Mouse (Mus musculus) ZHBTc4 (cell line): ENCODE measurements around the gene Upk3b.

ENCODE experiments used
- DNase-seq: peaks from one replicate; pipeline ENCODE4 v3.0.0-alpha.2; 2011; ENCODE audit warnings: low read depth, low spot score

Gene Upk3b

DNA sequence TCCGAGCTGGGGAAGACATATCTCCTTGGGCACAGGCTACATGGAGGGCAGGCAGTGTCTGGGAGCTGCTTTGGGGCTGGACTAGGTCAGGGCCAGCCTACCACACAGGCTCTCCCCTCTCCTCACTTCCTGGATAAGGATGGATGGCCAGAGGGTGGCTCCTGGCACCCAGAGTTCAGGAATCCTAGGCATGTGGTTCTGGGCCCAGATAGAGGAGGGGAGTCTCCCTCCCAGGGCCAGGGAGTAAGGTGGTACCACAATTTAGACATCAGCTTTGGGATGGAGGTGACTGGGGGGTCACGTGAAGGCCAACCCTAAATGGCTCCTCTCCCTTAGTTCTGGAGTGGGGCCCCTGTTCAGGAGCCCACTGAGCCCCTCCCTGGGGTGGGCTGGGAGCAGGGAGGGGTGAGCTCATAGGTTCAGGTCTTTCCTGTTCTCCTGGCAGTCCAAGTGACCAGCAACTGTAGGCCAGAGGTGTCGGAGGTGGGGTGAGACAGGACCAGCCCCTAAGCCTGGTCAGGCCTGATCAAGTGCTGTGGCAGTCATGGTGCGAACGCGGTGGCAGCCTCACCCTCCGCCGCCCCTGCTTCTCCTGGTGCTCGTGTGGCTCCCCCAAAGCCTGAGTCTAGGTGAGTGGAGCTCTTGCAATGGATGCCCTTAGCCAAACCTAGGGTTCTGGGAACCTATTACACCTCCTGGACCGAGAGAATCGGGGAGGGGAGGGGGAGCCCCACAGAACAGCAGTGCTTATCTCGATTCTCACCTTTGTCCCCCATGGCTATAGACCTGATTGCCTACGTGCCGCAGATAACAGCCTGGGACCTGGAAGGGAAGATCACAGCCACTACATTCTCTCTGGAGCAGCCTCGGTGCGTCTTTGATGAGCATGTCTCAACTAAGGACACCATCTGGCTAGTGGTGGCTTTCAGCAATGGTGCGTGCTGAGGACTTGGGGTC is at the start of gene Upk3b:
Gene Upk3b (plus strand): TSS at position 239 of the 957 bp plus-strand sequence.
- DNase-seq, result no peak

DNA sequence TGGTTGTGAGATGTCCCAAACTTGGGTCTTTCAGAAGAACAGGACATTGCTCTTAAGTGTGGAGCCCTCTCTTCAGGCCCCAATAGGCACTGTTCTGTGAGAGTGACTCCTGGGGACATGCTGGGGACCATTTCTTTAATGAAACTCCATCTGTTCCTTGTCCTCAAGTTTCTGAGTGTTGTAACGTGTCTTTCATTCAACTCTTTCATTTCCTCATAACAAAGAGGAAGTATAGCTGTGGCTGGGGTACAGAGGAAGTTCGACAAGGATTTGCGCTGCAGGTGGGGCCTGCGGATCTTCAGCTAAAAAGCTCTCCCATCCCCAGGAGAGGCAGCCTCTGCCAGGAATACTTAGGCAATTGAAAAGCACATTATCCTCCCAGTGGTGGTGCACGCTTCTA is 47.7 kb upstream of the Upk3b start:
- DNase-seq, result no peak

DNA sequence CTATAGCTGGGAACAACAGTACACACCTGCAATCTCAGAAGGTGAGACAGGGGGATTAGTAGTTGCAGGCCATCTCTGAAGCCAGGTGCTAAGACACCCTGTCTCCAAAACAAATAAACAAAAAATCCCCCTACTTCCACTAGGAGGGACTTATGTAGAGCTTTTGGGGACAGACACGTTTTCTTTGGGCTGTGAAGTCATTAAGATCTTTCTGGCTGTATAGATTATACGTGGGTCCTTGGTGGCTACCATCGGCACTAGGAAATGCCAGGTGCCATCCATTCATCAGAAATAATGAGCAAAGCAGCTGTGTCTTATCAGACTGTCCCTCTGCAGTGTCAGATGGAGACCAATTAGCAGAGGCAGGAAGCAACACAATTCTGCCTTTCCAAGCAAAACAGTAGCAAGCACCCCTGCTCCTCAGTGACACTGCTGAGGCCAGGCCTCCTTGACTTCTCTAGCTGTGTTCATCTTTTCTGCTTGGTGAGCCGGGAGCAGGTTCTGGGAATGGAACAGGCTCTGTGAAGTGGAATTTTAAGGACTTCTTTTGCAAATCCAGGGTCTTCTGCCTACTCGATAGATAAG is 44.8 kb upstream of the Upk3b start:
- no peak for DNase-seq

DNA sequence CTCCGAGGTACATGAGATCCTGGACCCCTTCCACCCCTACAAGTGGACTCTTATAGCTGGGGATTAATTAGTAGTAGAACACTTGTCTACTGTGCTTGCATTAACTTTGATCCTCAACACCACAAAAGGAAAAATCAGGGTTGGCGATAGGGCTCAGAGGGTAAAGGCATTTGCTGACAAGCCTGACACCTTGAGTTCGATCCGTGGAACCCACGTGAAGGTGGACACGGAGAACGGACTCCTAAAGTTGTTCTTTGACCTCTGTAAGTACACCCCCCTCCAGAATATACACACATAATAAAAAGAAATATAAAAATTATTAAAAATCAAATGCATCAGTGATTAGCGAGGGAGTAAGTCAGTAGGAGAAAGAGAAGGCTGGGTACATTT is 44.0 kb upstream of the Upk3b start:
- DNase-seq, result no peak

DNA sequence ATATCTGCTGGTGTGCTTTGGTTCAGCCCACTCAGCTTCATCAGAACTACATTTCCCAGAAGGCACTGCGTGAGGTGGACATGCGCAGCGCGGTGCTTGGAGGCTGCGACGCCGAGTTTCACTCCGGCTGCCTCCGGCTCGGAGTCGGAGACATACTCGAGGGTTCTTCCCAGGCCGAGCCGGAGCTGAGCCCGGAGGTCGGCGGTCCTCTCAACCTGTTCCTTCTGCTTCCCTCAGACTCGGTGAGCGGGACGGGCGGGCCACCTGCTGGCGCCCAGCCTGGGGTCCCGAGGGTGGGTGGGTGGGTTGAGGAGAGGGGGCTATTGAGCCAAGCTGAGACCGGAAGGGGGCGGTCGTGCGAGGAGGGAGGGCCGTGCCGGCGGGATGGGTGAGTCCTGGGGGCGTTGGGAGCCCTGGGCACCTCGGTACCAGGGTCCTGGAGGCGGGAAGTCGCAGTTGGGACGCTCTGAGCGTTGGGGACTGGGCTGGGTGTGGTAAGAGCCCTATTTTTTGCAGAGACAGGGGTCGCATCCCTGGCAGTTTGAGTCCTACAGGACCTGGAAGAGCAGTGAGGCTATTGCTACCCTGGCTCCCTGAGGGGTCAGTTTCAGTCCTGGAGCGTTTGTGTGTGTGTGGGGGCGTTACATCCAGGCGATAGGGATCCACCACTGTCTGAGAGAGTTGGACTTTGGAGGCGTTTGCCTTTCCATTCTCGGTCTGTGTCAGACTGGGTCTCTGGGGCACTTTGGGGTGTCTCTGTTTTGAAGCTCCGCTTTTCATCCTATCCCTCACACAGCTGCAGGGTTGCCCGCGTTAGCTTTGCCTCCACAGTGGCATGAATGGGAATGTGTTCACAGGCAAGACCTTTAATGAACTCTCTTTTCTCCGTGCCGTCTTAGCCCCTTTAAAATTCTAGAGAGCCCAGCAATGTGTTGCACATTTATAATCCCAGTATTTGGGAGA is 43.3 kb upstream of the Upk3b start, which contains the start of gene Dtx2:
Gene Dtx2 (plus strand): TSS at position 76 of the 963 bp plus-strand sequence.
- peak; percentile 95 for DNase-seq

DNA sequence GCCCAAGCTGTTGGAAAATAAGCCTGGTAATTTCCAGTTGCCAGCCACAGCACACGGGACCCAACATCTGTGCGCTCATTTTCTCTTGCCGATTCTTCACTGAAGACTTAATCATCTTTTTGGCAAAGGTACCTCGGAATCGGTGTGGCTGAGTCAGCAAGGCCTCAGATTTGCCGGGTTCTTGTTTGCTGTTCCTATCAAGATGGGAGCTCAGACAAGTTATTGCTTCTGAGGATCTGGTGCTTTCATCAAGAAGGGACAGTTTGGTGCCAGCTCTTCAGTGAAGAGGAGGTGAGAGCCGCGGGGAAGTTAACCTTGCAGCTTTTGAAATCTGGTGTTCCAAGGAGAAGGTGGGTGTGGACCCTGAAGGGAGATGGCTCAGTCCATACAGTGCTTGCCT is 42.1 kb upstream of the Upk3b start:
- no peak for DNase-seq

DNA sequence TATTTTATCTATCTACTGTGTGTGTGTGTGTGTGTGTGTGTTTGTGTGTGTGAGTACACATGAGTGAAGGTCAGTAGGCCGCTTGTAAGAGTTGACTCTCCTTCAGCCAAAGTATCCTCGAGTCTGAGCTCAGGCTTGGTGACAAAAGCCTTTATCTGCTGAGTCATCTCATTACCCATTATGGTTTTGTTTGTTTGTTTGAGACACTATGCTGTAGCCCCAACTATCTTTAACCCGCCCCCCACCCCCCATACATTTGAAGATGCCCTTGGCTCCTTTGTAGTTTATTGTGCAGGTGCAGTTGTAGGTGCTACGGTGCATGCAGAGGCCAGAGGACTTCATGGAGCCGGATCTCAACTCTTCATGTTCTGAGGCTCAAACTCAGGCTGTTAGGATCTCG is 37.1 kb upstream of the Upk3b start:
- DNase-seq, result no peak

DNA sequence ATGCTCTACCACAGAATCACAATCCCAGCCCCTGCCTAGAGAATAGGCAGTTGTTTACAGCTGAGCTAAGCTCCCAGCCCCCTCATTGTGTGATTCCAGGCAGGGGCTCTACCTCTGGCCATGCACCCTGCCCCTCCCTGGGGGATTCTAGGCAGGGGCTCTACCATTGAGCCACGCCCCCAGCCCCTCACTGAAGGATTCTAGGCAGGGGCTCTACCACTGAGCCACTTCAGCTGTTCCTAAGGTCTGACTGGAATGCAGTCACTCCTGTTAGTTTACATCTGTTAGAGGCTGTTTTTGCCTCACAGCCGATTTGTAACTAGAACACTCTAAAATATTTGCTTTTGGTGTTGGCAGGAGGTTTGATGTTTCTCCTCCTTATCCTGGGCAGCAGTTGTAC is 36.0 kb upstream of the Upk3b start:
- DNase-seq, result peak; percentile 62

DNA sequence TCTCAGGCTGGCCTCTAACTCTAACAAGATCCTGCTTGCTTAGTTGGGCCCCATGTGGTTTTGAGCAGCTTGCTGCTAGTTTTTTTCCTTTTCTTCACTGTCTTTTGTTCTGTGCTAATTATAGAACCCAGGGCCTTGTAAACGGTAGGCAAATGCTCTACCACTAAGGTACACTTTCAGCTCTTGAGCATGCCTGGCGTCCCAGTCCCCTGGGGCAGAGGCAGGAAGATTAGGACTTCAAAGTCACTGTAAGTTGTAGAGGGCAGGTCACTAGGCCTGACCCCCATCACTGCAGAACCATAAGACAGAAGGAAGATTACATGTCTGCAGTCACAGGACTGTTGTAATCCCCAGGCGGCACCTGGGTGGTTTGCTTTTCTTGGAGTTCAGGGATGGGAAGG is 35.5 kb upstream of the Upk3b start:
- peak; percentile 49 for DNase-seq

DNA sequence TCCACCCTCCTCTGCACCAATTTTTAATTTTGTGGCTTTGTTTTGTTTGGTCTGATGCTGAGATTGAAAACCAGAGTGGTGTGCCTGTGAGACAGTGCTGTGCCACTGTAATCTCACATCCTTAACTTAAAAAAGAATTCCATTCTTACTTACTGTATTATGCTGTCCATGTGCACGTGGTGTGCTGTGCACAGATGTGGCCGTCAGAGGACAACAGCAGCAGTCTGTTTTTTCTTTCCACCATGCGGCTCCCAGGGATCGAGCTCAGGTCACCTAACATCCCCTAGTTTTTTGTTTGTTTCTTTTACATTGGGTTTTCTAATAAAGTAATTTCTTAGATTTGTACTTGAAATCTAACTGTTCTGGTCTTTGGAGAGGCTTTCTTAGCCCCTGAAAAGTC is 33.8 kb upstream of the Upk3b start:
- no peak for DNase-seq

DNA sequence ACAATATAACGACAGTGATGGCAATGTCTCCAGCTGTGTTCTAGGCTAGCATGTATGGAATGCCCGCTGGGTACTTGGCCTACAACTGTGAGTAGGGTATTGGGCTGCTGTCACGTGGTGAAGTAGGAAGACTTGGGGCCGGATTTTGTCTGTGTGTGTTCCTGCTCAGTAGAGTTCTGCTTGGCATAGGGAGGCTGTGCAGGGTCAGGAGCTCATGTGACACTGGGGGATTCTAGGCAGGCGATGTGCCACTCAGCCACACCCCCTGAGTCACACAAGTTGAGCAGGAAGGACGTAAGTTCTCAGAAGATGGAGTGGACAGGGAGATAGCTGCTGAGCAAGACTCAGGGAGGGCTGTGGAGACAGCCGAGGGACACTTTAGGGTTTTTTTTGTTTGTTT is 30.6 kb upstream of the Upk3b start:
- DNase-seq, result no peak

DNA sequence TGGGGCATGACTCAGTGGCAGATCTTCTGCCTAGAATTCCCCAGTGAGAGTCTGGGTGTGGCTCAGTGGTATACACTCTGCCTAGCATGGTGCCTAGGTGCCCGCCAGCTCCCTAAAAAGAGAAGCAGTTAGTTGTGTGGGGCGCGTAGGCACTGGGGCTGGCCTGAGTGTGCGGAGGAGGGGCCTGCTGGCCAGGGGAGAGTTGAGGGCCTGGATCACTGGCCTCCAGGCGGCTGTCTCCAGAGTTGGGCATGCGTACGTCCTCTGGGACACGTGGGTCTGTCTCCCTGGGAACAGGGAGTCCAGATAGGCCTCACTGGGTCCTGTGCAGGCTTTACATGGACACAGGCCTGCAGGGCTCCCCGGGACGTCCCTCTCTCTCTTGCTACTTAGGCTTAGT is 23.4 kb upstream of the Upk3b start:
- DNase-seq, result no peak

DNA sequence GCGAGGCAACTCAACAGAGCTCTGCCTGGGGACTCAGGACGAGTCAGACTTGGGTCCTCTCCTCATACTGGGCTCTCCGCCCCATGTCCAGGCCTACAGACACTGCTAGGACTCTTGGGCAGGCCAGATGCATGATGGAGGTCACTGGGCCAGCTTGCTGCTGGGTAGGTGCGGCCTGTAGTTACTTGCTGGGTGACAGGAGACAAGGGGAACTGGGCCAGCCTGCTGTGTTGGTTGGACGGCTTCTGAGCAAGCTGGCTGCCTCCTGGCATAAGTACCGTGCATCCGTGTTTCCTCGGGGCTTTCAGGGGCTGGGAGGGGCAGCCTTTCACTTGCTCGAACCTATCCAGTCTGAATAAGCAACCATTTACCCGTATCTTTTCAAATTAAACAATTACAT is 22.7 kb upstream of the Upk3b start:
- no peak for DNase-seq

DNA sequence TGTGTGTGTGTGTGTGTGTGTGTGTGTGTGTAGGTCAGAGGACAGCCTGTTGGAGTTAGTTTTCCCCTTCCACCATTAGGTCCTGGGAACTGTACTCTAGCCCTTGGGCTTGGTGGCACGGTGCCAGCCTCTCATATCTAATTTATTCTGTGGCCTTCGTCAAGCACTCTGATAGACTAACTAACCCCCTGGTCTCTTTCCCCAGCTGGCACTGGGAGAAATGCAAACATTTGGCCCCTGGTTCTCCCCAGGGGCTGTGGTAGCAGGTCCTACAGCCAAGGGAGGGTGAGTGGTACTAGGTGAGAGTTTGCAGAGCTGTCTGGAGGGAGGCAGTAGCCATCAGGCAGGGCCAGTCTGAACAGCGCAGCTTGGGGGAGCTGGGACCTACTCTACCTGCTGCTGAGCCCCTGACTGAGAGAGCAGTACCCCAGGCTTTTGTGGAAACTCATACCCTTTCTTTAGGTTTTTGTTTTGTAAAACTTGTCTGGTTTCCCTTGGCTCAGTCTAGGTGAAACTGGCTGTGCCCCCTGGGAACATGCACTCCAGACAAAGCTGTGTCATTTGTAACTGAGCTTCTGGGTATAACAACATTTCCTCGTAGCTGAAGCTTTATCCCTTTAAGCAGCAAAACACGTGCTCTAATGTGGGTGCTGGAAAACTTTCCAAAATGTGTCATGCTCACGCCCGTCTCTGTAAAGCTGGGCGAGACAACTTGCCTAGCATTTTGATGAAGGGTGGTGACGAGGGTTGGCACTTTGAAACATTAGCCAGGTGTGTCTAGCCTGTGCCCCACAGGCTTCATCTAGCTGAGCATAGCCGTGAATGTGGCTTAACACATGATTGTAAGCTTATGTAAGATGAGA is 22.1 kb upstream of the Upk3b start:
- DNase-seq, result peak; percentile 32

DNA sequence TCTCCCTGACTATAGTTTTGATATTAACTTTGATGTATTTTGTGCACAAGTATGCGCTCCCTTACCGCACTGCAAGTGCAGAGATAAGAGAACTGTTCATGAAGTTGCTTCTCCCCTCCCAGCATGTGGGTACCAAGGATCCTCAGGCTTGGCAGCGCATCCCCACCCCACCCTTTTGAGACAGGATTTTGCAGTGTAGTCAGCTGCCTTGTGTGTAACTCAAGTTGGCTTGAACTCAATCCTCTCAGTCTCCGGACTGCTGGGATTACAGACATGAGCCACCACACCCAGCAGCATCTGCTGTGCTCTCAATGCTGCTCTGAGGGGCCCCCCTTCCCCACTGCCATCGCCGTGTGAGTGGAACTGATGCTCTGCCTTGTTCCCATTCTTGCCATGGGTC is 21.0 kb upstream of the Upk3b start:
- DNase-seq, result no peak

DNA sequence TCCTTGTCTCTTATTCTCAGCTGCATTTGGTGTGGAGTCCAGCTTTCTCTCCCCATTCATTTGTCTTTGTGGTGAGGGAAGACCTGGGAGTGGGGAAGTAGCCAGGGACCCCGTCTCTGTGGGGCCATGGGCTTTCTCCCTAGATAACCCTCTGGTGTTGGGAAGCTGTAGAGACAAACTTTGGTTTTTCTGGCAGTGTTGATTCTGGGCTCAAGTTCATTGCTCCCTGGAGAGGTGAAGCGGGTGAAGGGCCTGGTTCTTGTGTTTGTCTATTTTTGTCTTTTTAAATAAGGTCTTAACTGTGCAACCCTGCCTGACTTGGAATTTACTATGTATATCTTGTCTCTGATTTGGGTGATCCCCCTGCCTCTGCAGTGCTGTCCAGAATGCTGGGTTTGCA is 19.6 kb upstream of the Upk3b start:
- no peak for DNase-seq

DNA sequence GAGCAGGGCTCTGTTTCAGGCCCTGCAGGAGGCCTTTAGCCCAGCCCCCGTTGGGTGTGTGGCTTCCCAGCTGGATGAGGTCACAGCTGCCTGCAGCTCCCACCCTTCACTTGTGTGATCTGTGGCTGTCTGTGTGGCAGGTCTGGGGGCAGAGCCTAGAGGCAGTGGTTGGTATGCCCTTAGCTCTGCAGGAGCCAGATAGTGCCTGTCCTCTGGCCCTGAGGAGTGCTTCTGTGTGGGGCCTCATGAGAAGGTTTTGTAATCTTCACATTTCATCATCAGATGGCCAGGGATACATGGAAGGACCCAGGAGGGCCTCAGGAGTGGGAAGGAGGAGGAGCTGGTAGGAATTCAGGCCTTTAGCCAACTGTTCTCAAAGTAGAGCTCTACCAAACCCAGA is 18.4 kb upstream of the Upk3b start:
- DNase-seq, result peak; percentile 34

DNA sequence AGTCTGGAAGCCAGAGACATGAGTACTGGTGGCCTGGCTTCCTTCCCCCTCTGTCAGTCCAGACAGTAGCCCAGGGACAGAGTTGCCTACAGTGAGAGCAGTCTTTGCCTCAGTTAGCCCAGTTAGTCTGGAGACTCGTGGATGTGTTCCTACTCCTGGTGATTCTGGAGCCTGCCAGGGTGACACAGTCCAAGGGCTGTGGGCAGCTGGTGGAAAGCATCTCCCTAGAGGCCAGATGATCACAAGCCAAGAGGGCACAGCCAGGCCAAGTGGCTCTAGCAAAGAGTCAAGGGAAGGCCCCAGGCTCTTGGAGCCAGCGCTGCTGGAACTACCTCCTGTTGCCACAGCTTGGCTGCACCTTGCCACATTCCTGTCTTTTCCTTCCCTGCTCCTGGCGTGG is 12.6 kb upstream of the Upk3b start:
- no peak for DNase-seq

DNA sequence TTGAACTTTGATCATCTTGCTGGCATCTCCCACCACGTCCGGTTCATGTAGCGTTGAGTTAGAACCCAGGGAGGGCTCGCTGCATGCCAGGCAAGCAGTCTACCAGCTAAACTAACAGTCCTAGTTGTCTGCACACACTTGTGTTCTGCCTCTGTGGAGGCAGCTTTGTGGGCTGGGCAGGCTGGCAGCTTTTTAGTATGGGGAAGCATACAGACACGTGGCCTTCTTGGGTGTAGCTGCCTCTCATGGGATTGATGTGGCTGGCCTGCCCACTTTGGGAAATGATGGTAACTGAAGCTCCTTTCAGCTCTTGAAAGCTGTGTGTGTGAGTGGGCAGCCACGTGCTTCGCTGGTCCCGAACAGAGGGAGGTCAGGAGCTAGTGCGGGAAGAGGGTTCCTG is 11.4 kb upstream of the Upk3b start:
- no peak for DNase-seq

DNA sequence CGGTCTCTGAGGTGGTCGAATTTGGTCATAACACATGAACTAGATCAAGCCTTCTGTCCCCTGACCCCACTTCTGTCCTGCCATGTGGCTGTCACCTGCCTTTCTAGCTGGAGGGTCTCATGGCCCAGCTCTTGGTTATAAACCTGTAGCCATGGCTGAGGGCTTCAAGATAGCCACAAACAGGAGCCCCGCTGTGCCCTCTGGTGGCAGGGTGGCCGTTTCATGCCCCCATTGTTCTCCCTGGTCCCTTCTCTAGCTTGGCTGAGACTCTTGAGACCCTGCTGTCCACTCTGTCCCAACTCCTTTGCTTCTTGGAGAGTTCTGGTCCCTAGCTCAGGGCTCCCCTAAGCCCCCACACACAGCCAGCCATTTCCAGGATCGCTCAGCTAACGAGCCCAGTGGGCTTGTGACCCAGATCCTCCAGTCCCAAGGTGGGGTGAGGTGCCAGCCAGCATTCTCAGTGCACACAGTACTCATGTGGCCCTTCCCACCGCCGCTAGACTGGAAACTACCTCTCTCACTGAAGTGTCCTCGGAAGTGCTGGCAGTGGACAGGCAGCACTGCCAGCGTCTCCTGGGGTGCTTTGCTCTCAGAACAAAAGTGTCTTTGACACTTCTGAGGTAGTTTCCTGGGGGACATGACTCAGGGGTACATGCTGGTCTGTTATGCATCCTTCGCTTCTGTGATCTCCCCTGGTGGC is 10.5 kb upstream of the Upk3b start:
- no peak for DNase-seq
